Mouse (Mus musculus): ENCODE measurements around the gene Dgkh. TPM values are rescaled to one million over a fixed set of nuclear protein-coding genes. Genes with fewer than 3 reads are reported as not detected.

The Dgkh gene
- polyA plus RNA-seq, 1 experiment: 1.2 TPM

GRCm38 (mm10) chr14:78668291-78668690, 64.3 kb downstream of the Dgkh start:
- H3K36me3 ChIP-seq (ENCODE audit: control insufficient read depth, insufficient read depth): no peaks in the 10 kb centered on the region
- no peaks in the 10 kb centered on the region for H3K27me3 ChIP-seq (ENCODE audit: control insufficient read depth, insufficient read depth, insufficient read length)
- H3K4me3 ChIP-seq: no peak overlapping the region
- H3K79me2 ChIP-seq (ENCODE audit: control insufficient read depth, insufficient read depth): no peaks in the 10 kb centered on the region
- H3K4me2 ChIP-seq (ENCODE audit: low read depth): no peak overlapping the region
- no peak overlapping the region for H3ac ChIP-seq (ENCODE audit: control insufficient read depth, insufficient read length)
- TF ChIP-seq REST (IDR thresholded peaks at IDR 0.05; ENCODE audit: insufficient read depth, insufficient read length): no peak
- TF ChIP-seq E2F4 (IDR thresholded peaks at IDR 0.05; ENCODE audit: insufficient read depth): no peak
- TF ChIP-seq CEBPB (IDR thresholded peaks at IDR 0.05; ENCODE audit: insufficient read depth, poor library complexity, severe bottlenecking): no peak
- TF ChIP-seq USF1 (IDR thresholded peaks at IDR 0.05; ENCODE audit: low read depth): no peak
- no peak for TF ChIP-seq MYOD1 (IDR thresholded peaks at IDR 0.05; ENCODE audit: control insufficient read depth in 1 of 3, insufficient read length in 2 of 3, low read depth in 2 of 3)
- no peak for TF ChIP-seq MAX (IDR thresholded peaks at IDR 0.05; ENCODE audit: low read depth)

DNA sequence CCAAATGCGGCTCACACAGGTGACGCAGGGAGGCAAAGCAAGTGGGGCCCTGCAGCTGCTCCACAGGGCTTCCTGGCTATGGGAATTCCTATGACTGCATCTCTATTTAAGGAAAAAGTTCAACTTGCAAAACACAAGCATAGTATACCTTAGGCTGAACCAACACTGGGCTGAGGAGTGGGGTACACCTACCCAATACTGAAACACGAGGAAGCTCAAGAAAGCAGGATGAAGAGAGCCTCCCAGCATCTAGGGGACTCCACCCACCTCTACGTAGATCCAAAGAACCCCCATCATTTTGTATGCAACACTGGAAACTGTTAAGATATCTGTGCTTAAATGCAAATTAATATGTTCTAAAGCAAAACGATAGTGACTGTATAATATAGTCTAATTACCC, 64.8 kb downstream of the Dgkh start:
- H3K4me3 ChIP-seq: no peak overlapping the region
- TF ChIP-seq SRF (IDR thresholded peaks at IDR 0.05; ENCODE audit: control insufficient read depth, insufficient read length, low read depth): no peak
- TF ChIP-seq TCF12 (IDR thresholded peaks at IDR 0.05; ENCODE audit: insufficient read depth, poor library complexity, severe bottlenecking): no peak
- TF ChIP-seq MAX (IDR thresholded peaks at IDR 0.05; ENCODE audit: low read depth): no peak
- TF ChIP-seq MYOG (IDR thresholded peaks at IDR 0.05; ENCODE audit: control insufficient read depth in 1 of 3, insufficient read depth in 1 of 3, insufficient read length in 2 of 3, low read depth in 2 of 3): no peak
- TF ChIP-seq POLR2A (IDR thresholded peaks at IDR 0.05; ENCODE audit: insufficient read length, low read depth): no peak
- no peak for TF ChIP-seq REST (IDR thresholded peaks at IDR 0.05; ENCODE audit: insufficient read depth, insufficient read length)
- no peak for TF ChIP-seq E2F4 (IDR thresholded peaks at IDR 0.05; ENCODE audit: insufficient read depth)
- TF ChIP-seq USF1 (IDR thresholded peaks at IDR 0.05; ENCODE audit: low read depth): no peak
- no peak for TF ChIP-seq POLR2AphosphoS2 (IDR thresholded peaks at IDR 0.05; ENCODE audit: insufficient read length, low read depth)
- no peak for TF ChIP-seq TCF3 (IDR thresholded peaks at IDR 0.05; ENCODE audit: insufficient read length, low read depth)
- no peak for TF ChIP-seq CEBPB (IDR thresholded peaks at IDR 0.05; ENCODE audit: insufficient read depth, poor library complexity, severe bottlenecking)
- TF ChIP-seq MYOD1 (IDR thresholded peaks at IDR 0.05; ENCODE audit: control insufficient read depth in 1 of 3, insufficient read length in 2 of 3, low read depth in 2 of 3): no peak

DNA sequence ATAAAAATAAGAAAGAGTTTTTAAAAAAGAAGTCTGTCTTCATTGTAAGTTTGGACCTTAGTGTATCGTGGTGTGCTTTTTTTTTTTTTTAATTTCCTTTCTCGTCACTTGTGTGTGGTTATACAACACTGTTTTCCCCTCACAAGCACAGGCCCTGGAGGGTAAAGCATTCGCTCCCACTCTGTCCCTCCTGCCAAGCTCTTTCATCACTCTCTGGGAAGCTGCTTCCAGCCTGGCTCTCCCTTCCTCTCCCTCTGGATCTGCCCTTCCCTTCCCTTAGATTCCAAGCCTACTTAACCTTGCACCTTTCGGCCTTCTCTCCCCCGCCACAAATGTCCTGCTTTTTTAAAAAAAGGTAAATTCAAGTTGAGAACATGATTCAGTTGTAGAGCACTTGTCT, 69.9 kb downstream of the Dgkh start:
- Histone ChIP-seq H3K27me3 (ENCODE audit: control insufficient read depth, insufficient read depth, insufficient read length) (no peaks in the 10 kb centered on the region), H3ac (ENCODE audit: control insufficient read depth, insufficient read length) (no peak overlapping the region), H3K36me3 (ENCODE audit: control insufficient read depth, insufficient read depth) (no peaks in the 10 kb centered on the region), H3K79me2 (ENCODE audit: control insufficient read depth, insufficient read depth) (no peaks in the 10 kb centered on the region), H3K4me3 (no peak overlapping the region), H3K4me2 (ENCODE audit: low read depth) (no peak overlapping the region)
- no peak for TF ChIP-seq POLR2A (IDR thresholded peaks at IDR 0.05; ENCODE audit: insufficient read length, low read depth)
- TF ChIP-seq MYOG (IDR thresholded peaks at IDR 0.05; ENCODE audit: control insufficient read depth in 1 of 3, insufficient read depth in 1 of 3, insufficient read length in 2 of 3, low read depth in 2 of 3): no peak
- no peak for TF ChIP-seq TCF12 (IDR thresholded peaks at IDR 0.05; ENCODE audit: insufficient read depth, poor library complexity, severe bottlenecking)
- no peak for TF ChIP-seq E2F4 (IDR thresholded peaks at IDR 0.05; ENCODE audit: insufficient read depth)
- no peak for TF ChIP-seq SRF (IDR thresholded peaks at IDR 0.05; ENCODE audit: control insufficient read depth, insufficient read length, low read depth)
- no peak for TF ChIP-seq MAX (IDR thresholded peaks at IDR 0.05; ENCODE audit: low read depth)
- no peak for TF ChIP-seq POLR2AphosphoS2 (IDR thresholded peaks at IDR 0.05; ENCODE audit: insufficient read length, low read depth)
- no peak for TF ChIP-seq TCF3 (IDR thresholded peaks at IDR 0.05; ENCODE audit: insufficient read length, low read depth)
- no peak for TF ChIP-seq MYOD1 (IDR thresholded peaks at IDR 0.05; ENCODE audit: control insufficient read depth in 1 of 3, insufficient read length in 2 of 3, low read depth in 2 of 3)
- TF ChIP-seq REST (IDR thresholded peaks at IDR 0.05; ENCODE audit: insufficient read depth, insufficient read length): no peak
- no peak for TF ChIP-seq USF1 (IDR thresholded peaks at IDR 0.05; ENCODE audit: low read depth)
- TF ChIP-seq CEBPB (IDR thresholded peaks at IDR 0.05; ENCODE audit: insufficient read depth, poor library complexity, severe bottlenecking): no peak

More for the DNA sequence above, 64.8 kb downstream of the Dgkh start:
- H3K4me2 ChIP-seq (ENCODE audit: low read depth): no peak overlapping the region
- H3ac ChIP-seq (ENCODE audit: control insufficient read depth, insufficient read length): no peak overlapping the region
- no peaks in the 10 kb centered on the region for H3K79me2 ChIP-seq (ENCODE audit: control insufficient read depth, insufficient read depth)
- H3K36me3 ChIP-seq (ENCODE audit: control insufficient read depth, insufficient read depth): no peaks in the 10 kb centered on the region
- no peaks in the 10 kb centered on the region for H3K27me3 ChIP-seq (ENCODE audit: control insufficient read depth, insufficient read depth, insufficient read length)

DNA sequence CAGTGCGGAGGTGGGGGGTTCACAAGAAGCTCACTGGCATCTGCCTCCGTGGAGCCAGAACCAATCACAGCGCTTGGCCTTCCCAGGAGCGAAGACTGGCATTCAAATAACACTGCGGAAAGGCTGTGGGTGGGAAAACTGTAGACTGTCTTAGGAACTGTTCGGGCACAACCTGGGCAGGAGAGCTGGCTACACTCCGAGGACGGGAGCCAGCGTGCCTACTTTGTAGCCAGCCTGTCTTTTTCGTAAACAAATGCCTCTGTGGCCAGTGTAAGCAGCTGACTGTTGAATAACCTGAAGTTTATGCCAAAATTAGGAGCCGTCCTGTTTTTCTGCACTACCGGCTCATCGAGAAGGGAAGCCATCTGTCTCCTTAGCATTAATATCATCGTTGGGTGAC, 71.1 kb downstream of the Dgkh start:
- H3K36me3 ChIP-seq (ENCODE audit: control insufficient read depth, insufficient read depth): no peaks in the 10 kb centered on the region
- TF ChIP-seq USF1 (IDR thresholded peaks at IDR 0.05; ENCODE audit: low read depth) (no peak), MYOD1 (IDR thresholded peaks at IDR 0.05; ENCODE audit: control insufficient read depth in 1 of 3, insufficient read length in 2 of 3, low read depth in 2 of 3) (no peak), POLR2A (IDR thresholded peaks at IDR 0.05; ENCODE audit: insufficient read length, low read depth) (no peak), TCF3 (IDR thresholded peaks at IDR 0.05; ENCODE audit: insufficient read length, low read depth) (no peak), SRF (IDR thresholded peaks at IDR 0.05; ENCODE audit: control insufficient read depth, insufficient read length, low read depth) (no peak), E2F4 (IDR thresholded peaks at IDR 0.05; ENCODE audit: insufficient read depth) (no peak), REST (IDR thresholded peaks at IDR 0.05; ENCODE audit: insufficient read depth, insufficient read length) (no peak), MYOG (IDR thresholded peaks at IDR 0.05; ENCODE audit: control insufficient read depth in 1 of 3, insufficient read depth in 1 of 3, insufficient read length in 2 of 3, low read depth in 2 of 3) (no peak), TCF12 (IDR thresholded peaks at IDR 0.05; ENCODE audit: insufficient read depth, poor library complexity, severe bottlenecking) (no peak), CEBPB (IDR thresholded peaks at IDR 0.05; ENCODE audit: insufficient read depth, poor library complexity, severe bottlenecking) (no peak), MAX (IDR thresholded peaks at IDR 0.05; ENCODE audit: low read depth) (no peak), POLR2AphosphoS2 (IDR thresholded peaks at IDR 0.05; ENCODE audit: insufficient read length, low read depth) (no peak)
- H3K4me3 ChIP-seq: no peak overlapping the region
- no peak overlapping the region for H3ac ChIP-seq (ENCODE audit: control insufficient read depth, insufficient read length)
- no peaks in the 10 kb centered on the region for H3K27me3 ChIP-seq (ENCODE audit: control insufficient read depth, insufficient read depth, insufficient read length)
- H3K4me2 ChIP-seq (ENCODE audit: low read depth): no peak overlapping the region
- H3K79me2 ChIP-seq (ENCODE audit: control insufficient read depth, insufficient read depth): no peaks in the 10 kb centered on the region

DNA sequence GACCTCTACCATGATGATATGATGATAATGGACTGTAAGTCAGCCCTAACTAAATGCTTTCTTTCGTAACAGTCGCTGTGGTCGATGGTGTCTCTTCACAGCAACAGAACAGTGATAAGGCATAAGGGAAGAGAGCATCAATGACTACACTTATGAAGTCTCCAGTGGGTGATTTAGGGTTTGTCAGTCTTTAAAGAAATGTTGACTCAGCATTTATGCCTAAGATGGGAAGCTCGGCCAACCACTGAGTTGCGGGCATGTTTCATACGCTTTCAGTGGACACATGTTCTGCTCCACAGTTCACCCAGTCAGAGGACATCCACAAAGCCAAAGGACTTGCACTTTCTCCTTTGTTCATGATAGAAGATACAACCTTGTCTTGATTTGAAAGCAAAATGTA, 73.9 kb downstream of the Dgkh start:
- TF ChIP-seq MYOG (IDR thresholded peaks at IDR 0.05; ENCODE audit: control insufficient read depth in 1 of 3, insufficient read depth in 1 of 3, insufficient read length in 2 of 3, low read depth in 2 of 3) (no peak), TCF12 (IDR thresholded peaks at IDR 0.05; ENCODE audit: insufficient read depth, poor library complexity, severe bottlenecking) (no peak), MYOD1 (IDR thresholded peaks at IDR 0.05; ENCODE audit: control insufficient read depth in 1 of 3, insufficient read length in 2 of 3, low read depth in 2 of 3) (no peak), SRF (IDR thresholded peaks at IDR 0.05; ENCODE audit: control insufficient read depth, insufficient read length, low read depth) (no peak), MAX (IDR thresholded peaks at IDR 0.05; ENCODE audit: low read depth) (no peak), POLR2AphosphoS2 (IDR thresholded peaks at IDR 0.05; ENCODE audit: insufficient read length, low read depth) (no peak), TCF3 (IDR thresholded peaks at IDR 0.05; ENCODE audit: insufficient read length, low read depth) (no peak), CEBPB (IDR thresholded peaks at IDR 0.05; ENCODE audit: insufficient read depth, poor library complexity, severe bottlenecking) (no peak), REST (IDR thresholded peaks at IDR 0.05; ENCODE audit: insufficient read depth, insufficient read length) (no peak), USF1 (IDR thresholded peaks at IDR 0.05; ENCODE audit: low read depth) (no peak), POLR2A (IDR thresholded peaks at IDR 0.05; ENCODE audit: insufficient read length, low read depth) (no peak), E2F4 (IDR thresholded peaks at IDR 0.05; ENCODE audit: insufficient read depth) (no peak)
- H3ac ChIP-seq (ENCODE audit: control insufficient read depth, insufficient read length): no peak overlapping the region
- H3K79me2 ChIP-seq (ENCODE audit: control insufficient read depth, insufficient read depth): no peaks in the 10 kb centered on the region
- no peaks in the 10 kb centered on the region for H3K36me3 ChIP-seq (ENCODE audit: control insufficient read depth, insufficient read depth)
- no peak overlapping the region for H3K4me3 ChIP-seq
- no peak overlapping the region for H3K4me2 ChIP-seq (ENCODE audit: low read depth)
- H3K27me3 ChIP-seq (ENCODE audit: control insufficient read depth, insufficient read depth, insufficient read length): no peaks in the 10 kb centered on the region

Measured in myocyte (in vitro differentiated cells).